Mouse (Mus musculus): ENCODE data around the gene Tmem62. TPM values are rescaled to one million over a fixed set of nuclear protein-coding genes. Genes with fewer than 3 reads are reported as not detected.
"Not testable (repeated sequence)": the region's sequence is repeated elsewhere in the genome, so short reads cannot be mapped to it uniquely, and the experiment has no call there.

Tmem62 gene
- polyA plus RNA-seq, 1 experiment from 2014 or later = 12.9 TPM

DNA sequence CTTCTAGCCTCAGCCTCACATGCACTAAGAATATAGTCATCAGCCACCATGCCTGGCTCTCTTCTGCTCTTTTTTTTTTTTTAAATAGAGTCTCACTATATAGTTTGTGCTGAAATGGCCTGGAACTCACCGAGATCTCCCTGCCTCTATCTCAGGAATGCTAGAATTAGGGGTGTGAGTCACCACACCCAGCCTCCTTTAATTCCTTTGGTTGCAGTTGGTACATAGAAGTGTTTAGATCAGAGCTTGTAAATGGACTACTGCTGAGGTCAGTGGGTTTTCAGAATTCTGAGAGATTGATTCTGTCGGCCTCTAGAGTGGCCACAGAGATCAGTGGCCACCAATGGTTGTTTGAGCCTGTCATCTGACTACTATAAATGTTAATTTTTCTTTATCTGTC lies 4.0 kb downstream of the Tmem62 start:
- no peak overlapping the region for H3K27ac ChIP-seq (ENCODE audit: low read length)
- 0 out of 2 replicates have a peak, but pooled peaks cover 2% of the 10 kb centered on the region for H3K36me3 ChIP-seq (ENCODE audit: control insufficient read depth, insufficient read depth, low read length)
- WGBS = 73% methylated on average over 2 of the region's 2 CpGs
- no peak overlapping the region for H3K9ac ChIP-seq (ENCODE audit: low read depth, low read length)
- H3K4me1 ChIP-seq (ENCODE audit: control insufficient read depth, insufficient read depth, low read length) = peaks cover 11% of the 10 kb centered on the region
- no peaks in the 10 kb centered on the region for H3K27me3 ChIP-seq (ENCODE audit: control insufficient read depth, insufficient read depth, low read depth, low read length)
- H3K4me3 ChIP-seq (ENCODE audit: low read depth, low read length) = no peak overlapping the region
- no peak overlapping the region for H3K4me2 ChIP-seq (ENCODE audit: low read length)
- no peak for ATAC-seq
- H3K9me3 ChIP-seq (replicated peaks; ENCODE audit: control insufficient read depth, low read length, poor library complexity, severe bottlenecking) = no peaks in the 10 kb centered on the region

DNA sequence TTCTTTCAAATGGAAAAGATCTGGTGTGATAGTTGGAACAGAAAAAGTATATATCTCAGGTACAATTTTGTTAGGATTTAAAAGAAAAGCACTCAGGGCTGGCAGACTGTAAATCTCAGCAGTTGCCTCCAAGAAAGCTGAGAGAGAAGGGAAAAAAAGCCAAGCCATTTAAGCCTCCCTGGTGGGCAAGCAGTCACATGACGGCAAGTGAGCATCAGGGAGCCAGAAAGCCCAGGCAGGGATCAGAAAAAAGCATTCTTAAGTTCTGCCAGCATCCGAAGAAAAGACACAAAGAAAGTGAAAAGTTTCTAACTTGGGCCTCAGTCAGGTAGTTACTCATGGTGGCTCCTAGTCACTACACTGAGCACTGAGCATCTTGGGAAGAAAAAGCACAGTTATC lies 6.8 kb downstream of the Tmem62 start:
- H3K4me1 ChIP-seq (ENCODE audit: control insufficient read depth, insufficient read depth, low read length) = no peaks in the 10 kb centered on the region
- no peak overlapping the region for H3K4me3 ChIP-seq (ENCODE audit: low read depth, low read length)
- no peak for ATAC-seq
- H3K36me3 ChIP-seq (ENCODE audit: control insufficient read depth, insufficient read depth, low read length) = 0 out of 2 replicates have a peak, but pooled peaks cover 6% of the 10 kb centered on the region
- H3K27ac ChIP-seq (ENCODE audit: low read length) = no peak overlapping the region
- no peak overlapping the region for H3K4me2 ChIP-seq (ENCODE audit: low read length)
- H3K9me3 ChIP-seq (replicated peaks; ENCODE audit: control insufficient read depth, low read length, poor library complexity, severe bottlenecking) = no peaks in the 10 kb centered on the region
- WGBS = 8% methylated on average over 2 of the region's 2 CpGs
- H3K27me3 ChIP-seq (ENCODE audit: control insufficient read depth, insufficient read depth, low read depth, low read length) = no peaks in the 10 kb centered on the region
- no peak overlapping the region for H3K9ac ChIP-seq (ENCODE audit: low read depth, low read length)

GRCm38 (mm10) chr2:120985241-120985640 lies 8.4 kb downstream of the Tmem62 start:
- Histone ChIP-seq H3K4me2 (ENCODE audit: low read length) (no peak overlapping the region), H3K27ac (ENCODE audit: low read length) (no peak overlapping the region), H3K4me3 (ENCODE audit: low read depth, low read length) (no peak overlapping the region), H3K27me3 (ENCODE audit: control insufficient read depth, insufficient read depth, low read depth, low read length) (no peaks in the 10 kb centered on the region), H3K36me3 (ENCODE audit: control insufficient read depth, insufficient read depth, low read length) (0 out of 2 replicates have a peak, but pooled peaks cover 6% of the 10 kb centered on the region), H3K9ac (ENCODE audit: low read depth, low read length) (no peak overlapping the region), H3K9me3 (replicated peaks; ENCODE audit: control insufficient read depth, low read length, poor library complexity, severe bottlenecking) (no peaks in the 10 kb centered on the region), H3K4me1 (ENCODE audit: control insufficient read depth, insufficient read depth, low read length) (no peaks in the 10 kb centered on the region)
- 100% methylated on average over 1 of the region's 1 CpGs for WGBS
- ATAC-seq = no peak

DNA sequence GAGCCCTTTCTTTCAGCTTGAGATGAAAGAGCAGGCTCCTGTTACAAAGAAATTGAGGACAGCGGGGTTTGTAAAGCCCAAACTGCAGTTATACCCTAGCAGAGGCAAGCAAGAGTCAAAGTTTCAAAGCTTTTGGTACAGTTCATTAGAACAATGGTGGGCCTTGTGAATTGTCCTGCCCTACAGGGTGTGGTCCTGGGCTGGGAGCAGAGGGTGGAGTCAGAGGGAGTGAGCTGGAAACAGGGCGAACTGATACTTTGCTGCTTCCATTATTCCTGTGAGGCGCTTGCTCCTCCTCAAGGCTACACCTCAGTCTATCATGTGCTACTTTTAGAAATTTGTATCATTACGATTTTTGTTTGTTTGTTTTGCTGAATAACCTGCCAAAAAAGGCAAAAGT lies 14.4 kb downstream of the Tmem62 start:
- Histone ChIP-seq H3K36me3 (ENCODE audit: control insufficient read depth, insufficient read depth, low read length) (peaks cover 8% of the 10 kb centered on the region; the same call in 1 of the 2 replicates), H3K4me3 (ENCODE audit: low read depth, low read length) (no peak overlapping the region), H3K9ac (ENCODE audit: low read depth, low read length) (no peak overlapping the region), H3K27ac (ENCODE audit: low read length) (no peak overlapping the region), H3K9me3 (replicated peaks; ENCODE audit: control insufficient read depth, low read length, poor library complexity, severe bottlenecking) (no peaks in the 10 kb centered on the region), H3K4me2 (ENCODE audit: low read length) (no peak overlapping the region), H3K27me3 (ENCODE audit: control insufficient read depth, insufficient read depth, low read depth, low read length) (no peaks in the 10 kb centered on the region), H3K4me1 (ENCODE audit: control insufficient read depth, insufficient read depth, low read length) (no peaks in the 10 kb centered on the region)
- ATAC-seq = no peak
- 78% methylated on average over 4 of the region's 4 CpGs for WGBS

GRCm38 (mm10) chr2:120996607-120997006 lies 19.8 kb downstream of the Tmem62 start:
- not testable (repeated sequence) for H3K9me3 ChIP-seq (replicated peaks; ENCODE audit: control insufficient read depth, low read length, poor library complexity, severe bottlenecking)
- 63% methylated on average over 1 of the region's 1 CpGs for WGBS

GRCm38 (mm10) chr2:120998863-120999262 lies 22.0 kb downstream of the Tmem62 start:
- 88% methylated on average over 8 of the region's 8 CpGs for WGBS
- no peak overlapping the region for H3K9ac ChIP-seq (ENCODE audit: low read depth, low read length)
- no peaks in the 10 kb centered on the region for H3K27me3 ChIP-seq (ENCODE audit: control insufficient read depth, insufficient read depth, low read depth, low read length)
- H3K4me2 ChIP-seq (ENCODE audit: low read length) = no peak overlapping the region
- no peak overlapping the region for H3K27ac ChIP-seq (ENCODE audit: low read length)
- no peaks in the 10 kb centered on the region for H3K4me1 ChIP-seq (ENCODE audit: control insufficient read depth, insufficient read depth, low read length)
- no peaks in the 10 kb centered on the region for H3K36me3 ChIP-seq (ENCODE audit: control insufficient read depth, insufficient read depth, low read length)
- H3K9me3 ChIP-seq (replicated peaks; ENCODE audit: control insufficient read depth, low read length, poor library complexity, severe bottlenecking) = no peaks in the 10 kb centered on the region
- no peak overlapping the region for H3K4me3 ChIP-seq (ENCODE audit: low read depth, low read length)
- ATAC-seq = no peak

More at GRCm38 (mm10) chr2:120996607-120997006, 19.8 kb downstream of the Tmem62 start:
- not testable (repeated sequence) for H3K4me1 ChIP-seq (ENCODE audit: control insufficient read depth, insufficient read depth, low read length); H3K27ac ChIP-seq (ENCODE audit: low read length); H3K36me3 ChIP-seq (ENCODE audit: control insufficient read depth, insufficient read depth, low read length); H3K4me3 ChIP-seq (ENCODE audit: low read depth, low read length); ATAC-seq; H3K4me2 ChIP-seq (ENCODE audit: low read length); H3K27me3 ChIP-seq (ENCODE audit: control insufficient read depth, insufficient read depth, low read depth, low read length); H3K9ac ChIP-seq (ENCODE audit: low read depth, low read length)

- H3K4me3 ChIP-seq (ENCODE audit: low read depth, low read length) = no peak overlapping the region
- no peak overlapping the region for H3K9ac ChIP-seq (ENCODE audit: low read depth, low read length)
- H3K9me3 ChIP-seq (replicated peaks; ENCODE audit: control insufficient read depth, low read length, poor library complexity, severe bottlenecking) = no peaks in the 10 kb centered on the region
- no peak overlapping the region for H3K4me2 ChIP-seq (ENCODE audit: low read length)
- H3K27me3 ChIP-seq (ENCODE audit: control insufficient read depth, insufficient read depth, low read depth, low read length) = no peaks in the 10 kb centered on the region
- no peak overlapping the region for H3K27ac ChIP-seq (ENCODE audit: low read length)
- 0 out of 2 replicates have a peak, but pooled peaks cover 3% of the 10 kb centered on the region for H3K36me3 ChIP-seq (ENCODE audit: control insufficient read depth, insufficient read depth, low read length)
- 0 out of 2 replicates have a peak, but pooled peaks cover 2% of the 10 kb centered on the region for H3K4me1 ChIP-seq (ENCODE audit: control insufficient read depth, insufficient read depth, low read length)
- no peak for ATAC-seq
- WGBS = 70% methylated on average over 2 of the region's 2 CpGs
Observed at GRCm38 (mm10) chr2:121003586-121003985, 26.8 kb downstream of the Tmem62 start.

DNA sequence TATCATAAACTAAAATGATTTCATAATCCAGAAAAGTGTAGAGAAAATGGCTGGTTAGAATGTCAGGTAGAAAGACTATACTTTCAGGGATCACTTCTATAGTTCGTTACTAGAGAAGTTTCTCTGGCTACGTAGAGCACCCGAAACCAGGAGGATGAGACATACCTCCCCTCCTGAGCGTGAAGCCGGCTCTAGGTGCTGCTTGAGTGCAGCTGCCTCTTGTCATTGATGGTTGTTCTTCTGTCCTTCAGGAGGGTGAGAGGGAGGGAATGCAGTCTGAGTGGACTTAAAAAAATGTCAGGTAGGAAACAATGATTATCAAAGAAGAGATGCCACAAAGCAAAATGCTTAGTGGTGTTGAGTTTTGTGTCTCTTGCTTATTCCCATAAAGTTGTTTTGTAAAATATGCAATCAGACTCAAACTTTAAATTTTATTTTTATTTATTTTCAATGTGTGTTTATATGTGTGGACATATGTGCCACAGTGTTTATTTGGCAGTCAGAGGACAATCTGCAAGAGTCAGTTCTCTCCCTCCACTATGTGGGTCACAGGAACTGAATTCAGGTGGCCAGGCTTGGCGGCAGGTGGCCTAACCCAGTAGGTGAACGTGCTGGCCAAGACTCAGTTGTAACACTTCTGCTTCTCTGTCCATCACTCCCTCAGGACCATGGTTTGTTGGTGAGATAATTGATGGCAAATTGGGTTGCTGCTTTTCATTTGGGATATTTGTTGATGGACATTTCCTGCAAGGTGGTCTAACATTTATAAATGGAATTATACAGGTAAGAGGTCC lies 27.4 kb downstream of the Tmem62 start:
- ATAC-seq = no peak
- Histone ChIP-seq H3K9ac (ENCODE audit: low read depth, low read length) (no peak overlapping the region), H3K36me3 (ENCODE audit: control insufficient read depth, insufficient read depth, low read length) (0 out of 2 replicates have a peak, but pooled peaks cover 3% of the 10 kb centered on the region), H3K4me2 (ENCODE audit: low read length) (no peak overlapping the region), H3K4me3 (ENCODE audit: low read depth, low read length) (no peak overlapping the region), H3K27me3 (ENCODE audit: control insufficient read depth, insufficient read depth, low read depth, low read length) (no peaks in the 10 kb centered on the region), H3K27ac (ENCODE audit: low read length) (no peak overlapping the region), H3K9me3 (replicated peaks; ENCODE audit: control insufficient read depth, low read length, poor library complexity, severe bottlenecking) (no peaks in the 10 kb centered on the region), H3K4me1 (ENCODE audit: control insufficient read depth, insufficient read depth, low read length) (peaks cover 6% of the 10 kb centered on the region)
- WGBS = 80% methylated on average over 7 of the region's 7 CpGs

DNA sequence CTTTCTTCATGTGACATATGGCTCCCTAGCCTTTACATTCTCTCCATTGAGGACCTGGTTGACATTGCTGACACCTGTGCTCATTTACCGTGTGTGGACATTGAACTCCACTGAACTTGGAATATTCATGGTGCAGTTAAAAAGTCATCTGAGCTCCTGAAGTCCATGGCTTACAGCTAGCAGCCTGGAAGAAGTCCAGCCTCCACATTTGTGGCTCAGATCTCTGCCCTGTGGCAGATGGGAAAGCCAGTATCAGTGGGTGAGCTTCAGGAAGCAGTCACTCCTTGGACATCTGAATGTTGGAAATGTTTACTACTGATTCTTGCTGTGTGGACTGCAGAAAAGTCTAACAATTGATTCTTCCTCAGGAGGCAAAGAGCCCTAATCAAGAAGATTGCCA lies 30.2 kb downstream of the Tmem62 start:
- ATAC-seq = no peak
- Histone ChIP-seq H3K4me2 (ENCODE audit: low read length) (no peak overlapping the region), H3K4me1 (ENCODE audit: control insufficient read depth, insufficient read depth, low read length) (peaks cover 12% of the 10 kb centered on the region), H3K9me3 (replicated peaks; ENCODE audit: control insufficient read depth, low read length, poor library complexity, severe bottlenecking) (no peaks in the 10 kb centered on the region), H3K36me3 (ENCODE audit: control insufficient read depth, insufficient read depth, low read length) (0 out of 2 replicates have a peak, but pooled peaks cover 3% of the 10 kb centered on the region), H3K9ac (ENCODE audit: low read depth, low read length) (no peak overlapping the region), H3K27me3 (ENCODE audit: control insufficient read depth, insufficient read depth, low read depth, low read length) (no peaks in the 10 kb centered on the region), H3K4me3 (ENCODE audit: low read depth, low read length) (no peak overlapping the region), H3K27ac (ENCODE audit: low read length) (no peak overlapping the region)
- WGBS = 92% methylated on average over 1 of the region's 1 CpGs
